Mouse (Mus musculus) pancreas, adult 10 weeks (tissue): ENCODE results near the gene Qrfpr. TPM values are rescaled to one million over a fixed set of nuclear protein-coding genes. Genes with fewer than 3 reads are reported as not detected.

Source experiments
- polyA plus RNA-seq: library from polyadenylated mRNA; stranded (reverse); fragments of 350-450 nt; fragmentation: Illumina TruSeq; extraction: RNeasy Lipid Tissue Mini Kit (QIAGEN cat#74804); gene quantifications from one replicate; pipeline ENCODE4 v1.2.3, GENCODE M21; 2015; ENCODE audit warnings: low read depth, low replicate concordance; ENCODE audit not compliant: insufficient read depth

Gene Qrfpr
- polyA plus RNA-seq, result not detected

GRCm38 (mm10) chr3:36221743-36222682 is at the start of gene Qrfpr:
Gene Qrfpr, minus strand, starts transcription at chr3:36222313.

DNA sequence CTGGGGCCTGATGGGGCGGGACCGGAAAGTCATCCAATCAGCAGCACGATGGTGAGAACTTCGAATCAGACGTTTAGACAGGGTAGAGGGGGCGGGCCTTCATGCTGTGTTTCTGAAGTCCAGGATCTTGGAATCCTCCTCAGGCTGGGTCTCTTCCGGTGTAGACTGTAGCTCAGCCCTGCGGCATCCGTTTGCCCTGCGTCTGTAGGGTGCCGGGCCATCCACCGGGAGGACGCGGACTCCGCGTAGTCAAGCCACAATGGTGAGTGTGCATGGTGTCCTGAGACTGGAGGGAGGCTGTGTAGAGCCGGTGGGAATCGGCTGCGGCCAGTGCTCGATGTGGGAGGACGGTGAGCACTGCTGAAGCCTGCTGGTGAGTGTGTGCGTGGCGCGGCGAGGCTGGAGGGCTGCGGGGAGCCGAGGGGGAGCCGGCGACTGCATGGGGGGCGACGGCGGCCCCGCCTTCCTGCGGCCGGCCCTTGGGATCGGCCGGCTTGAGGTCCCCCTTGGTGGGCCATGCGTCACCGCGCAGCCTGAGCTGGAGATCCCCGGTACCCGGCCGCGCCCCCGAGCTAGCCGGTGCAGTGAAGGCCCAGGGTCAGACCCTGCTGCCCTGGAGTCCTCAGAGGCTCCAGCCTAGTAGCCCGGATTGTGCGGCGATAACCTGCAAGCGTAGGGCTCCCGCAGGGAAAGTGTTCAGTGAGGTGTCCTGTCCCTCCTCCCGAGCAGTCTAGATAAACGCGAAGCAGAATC is 71.0 kb downstream of the Qrfpr start, which contains the start of gene D3Ertd254e:
Gene D3Ertd254e (plus strand): TSS at position 84 of the 753 bp plus-strand sequence.

Other genes starting within 250 kb of the Qrfpr start
- gene Mccc1, start 221.6 kb downstream of the Qrfpr start, polyA plus RNA-seq, result 13.6 TPM
- not detected for gene Ccdc144b, start 168.8 kb downstream of the Qrfpr start, polyA plus RNA-seq
- gene Acad9, start 156.3 kb downstream of the Qrfpr start, polyA plus RNA-seq, result 7.9 TPM
- gene D3Ertd254e, start 71.3 kb downstream of the Qrfpr start, polyA plus RNA-seq, result 1.1 TPM